In genomic region chr12:89181157-89181561, GRCm38 (mm10) we compare ENCODE assay signal across 11 mouse cellular contexts.
A peak's percentile ranks its signal among the peaks of the same experiment; 100 is the strongest.
DNase-seq lines count a peak whose midpoint lies in the region; ATAC-seq lines count a peak whose summit lies in the region.
"Had no signal": no experiment of that assay in that cellular context is flagged by ENCODE, and none has a peak within 500 bp of the region (broad histone marks: within the 10 kb centered on the region; RNA-seq: fewer than 3 reads in every experiment).

No protein-coding gene starts in this region.

- peak; percentile 36; the same call in 1 of the 2 replicates for ATAC-seq in hindbrain, embryonic 14.5 days (ENCODE audit: low FRiP score)
- peak; percentile 33 for ATAC-seq in neural tube, embryonic 12.5 days (ENCODE audit: low FRiP score, low read depth)
- ATAC-seq: lung, postnatal 0 days had no signal

- DNase-seq in cerebellum, postnatal 14 days = peak; percentile 12 to 15
- DNase-seq in cerebellum, postnatal 25 days = no peak
- peak; percentile 38 for DNase-seq in embryo, embryonic 9.5 days (ENCODE audit: extremely low spot score)
- DNase-seq in hindbrain, embryonic 14.5 days (ENCODE audit: low spot score) = no peak
- no peak for DNase-seq in adrenal gland, postnatal 14 days
- DNase-seq in liver = no peak
- no peak for DNase-seq in right cerebral cortex, postnatal 14 days
- DNase-seq: kidney, postnatal 25 days had no signal

- H3K4me1 ChIP-seq in hindbrain, embryonic 14.5 days (replicated peaks; ENCODE audit: control insufficient read depth, insufficient read depth, low read length) = peaks cover 16% of the 10 kb centered on the region; the same call in 1 of the 2 replicates
- H3K4me1 ChIP-seq in neural tube, embryonic 12.5 days = peaks cover 19% of the 10 kb centered on the region
- H3K4me1 ChIP-seq: limb, embryonic 12.5 days had no signal

- WGBS in hindbrain, embryonic 14.5 days = 10% methylated on average over 2 of the region's 2 CpGs
- 10% methylated on average over 2 of the region's 2 CpGs for WGBS in neural tube, embryonic 12.5 days

- H3K27me3 ChIP-seq in hindbrain, embryonic 14.5 days (ENCODE audit: control insufficient read depth, insufficient read depth, low read length) = no peaks in the 10 kb centered on the region
- no peaks in the 10 kb centered on the region for H3K27me3 ChIP-seq in neural tube, embryonic 12.5 days (replicated peaks)
- H3K27me3 ChIP-seq: limb, embryonic 12.5 days had no signal

- no peaks in the 10 kb centered on the region for H3K9me3 ChIP-seq in hindbrain, embryonic 14.5 days (ENCODE audit: control insufficient read depth, low read length)
- no peaks in the 10 kb centered on the region for H3K9me3 ChIP-seq in neural tube, embryonic 12.5 days
- H3K9me3 ChIP-seq: limb, embryonic 12.5 days had no signal

- H3K27ac ChIP-seq in hindbrain, embryonic 14.5 days = peak overlapping the region; percentile 65
- no peak overlapping the region for H3K27ac ChIP-seq in neural tube, embryonic 12.5 days
- H3K27ac ChIP-seq: limb, embryonic 12.5 days had no signal

- no peak overlapping the region for H3K9ac ChIP-seq in hindbrain, embryonic 14.5 days
- no peak overlapping the region for H3K9ac ChIP-seq in neural tube, embryonic 12.5 days
- H3K9ac ChIP-seq: limb, embryonic 12.5 days had no signal

- no peaks in the 10 kb centered on the region for H3K36me3 ChIP-seq in hindbrain, embryonic 14.5 days (replicated peaks; ENCODE audit: control insufficient read depth, insufficient read depth)
- no peaks in the 10 kb centered on the region for H3K36me3 ChIP-seq in neural tube, embryonic 12.5 days
- H3K36me3 ChIP-seq: limb, embryonic 12.5 days had no signal

- no peak overlapping the region for H3K4me3 ChIP-seq in hindbrain, embryonic 14.5 days (replicated peaks; ENCODE audit: low read length)
- H3K4me3 ChIP-seq in neural tube, embryonic 12.5 days = no peak overlapping the region
- H3K4me3 ChIP-seq: limb, embryonic 12.5 days had no signal

- H3K4me2 ChIP-seq in hindbrain, embryonic 14.5 days (replicated peaks) = no peak overlapping the region
- H3K4me2 ChIP-seq in neural tube, embryonic 12.5 days (replicated peaks) = no peak overlapping the region
- H3K4me2 ChIP-seq: limb, embryonic 12.5 days had no signal

Comparison
In these comparisons a context has a peak if more than half of its experiments do, and no peak if none do; other contexts are left out.
1. DNase-seq: peak in cerebellum, postnatal 14 days (2 of 2) and embryo, embryonic 9.5 days (single experiment); none in cerebellum, postnatal 25 days (0 of 2), hindbrain, embryonic 14.5 days (single experiment), adrenal gland, postnatal 14 days (single experiment), liver (single experiment) and right cerebral cortex, postnatal 14 days (single experiment).